Mouse (Mus musculus): Measurements from ENCODE around the gene Pdk3. TPM values are rescaled to one million over a fixed set of nuclear protein-coding genes. Genes with fewer than 3 reads are reported as not detected.

Pdk3 gene
- polyA plus RNA-seq (2015; fragmentation: Nextera tagmentation; extraction: Ambion mirVana), result 67.3 and 69.1 TPM in 2 replicates

DNA sequence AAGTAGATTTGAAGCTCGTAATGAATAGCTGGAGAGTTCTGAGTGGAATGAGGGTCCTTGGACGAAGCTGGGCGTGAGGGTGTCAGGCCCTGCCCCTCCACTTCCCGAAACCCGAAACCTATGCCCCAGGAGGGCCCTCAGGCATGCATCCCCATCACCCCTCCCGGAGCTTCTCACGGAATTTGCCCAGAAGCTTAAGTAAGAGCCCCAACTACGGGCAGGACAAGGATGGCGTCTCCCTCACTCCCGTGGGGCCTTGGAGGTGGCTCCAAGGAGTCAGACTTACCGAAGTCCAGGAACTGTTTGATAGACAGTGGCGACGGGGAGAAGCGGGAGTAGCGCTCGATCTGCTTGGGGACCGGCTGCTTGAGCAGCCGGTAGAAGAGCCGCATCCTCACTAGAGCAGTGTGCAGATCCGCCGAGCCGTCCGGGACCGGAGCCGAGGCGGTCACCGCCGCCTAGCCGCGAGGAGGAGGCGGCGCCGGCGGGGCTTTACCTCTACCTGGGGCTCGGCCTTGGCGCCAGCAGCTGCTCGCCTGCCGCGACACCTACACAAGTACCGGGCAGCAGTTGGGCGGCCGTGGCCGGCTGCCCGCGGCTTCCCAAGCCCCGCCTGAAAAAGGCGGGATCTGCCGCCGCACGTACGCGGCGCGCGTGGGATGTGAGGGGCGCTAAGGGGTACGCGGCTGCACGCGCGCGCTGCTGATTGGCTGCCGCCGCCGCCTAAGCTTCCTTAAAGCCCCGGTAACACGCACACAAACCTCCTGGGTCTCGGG lies at the start of gene Pdk3:
TSS of gene Pdk3 (minus strand) at position 641 of the 776 bp plus-strand sequence.
- peaks cover 3% of the 10 kb centered on the region; the same call in 1 of the 2 replicates for H3K27me3 ChIP-seq (ENCODE audit: insufficient read depth, low read length)
- no peaks in the 10 kb centered on the region for H3K9me3 ChIP-seq (ENCODE audit: low read length)
- no peaks in the 10 kb centered on the region for H3K36me3 ChIP-seq (ENCODE audit: insufficient read depth, low read length)
- H3K4me1 ChIP-seq (ENCODE audit: insufficient read depth, low read length), result peaks cover 5% of the 10 kb centered on the region; the same call in 1 of the 2 replicates
- peak; percentile 97 for ATAC-seq (ENCODE audit: low FRiP score, low TSS enrichment)
- peak within 1 kb of the TSS; percentile 84 for H3K27ac ChIP-seq (ENCODE audit: low read length)
- H3K9ac ChIP-seq (replicated peaks; ENCODE audit: low read length), result peak within 1 kb of the TSS; percentile 64
- peak within 1 kb of the TSS; percentile 58 for H3K4me3 ChIP-seq (ENCODE audit: low read length)
- H3K4me2 ChIP-seq (replicated peaks; ENCODE audit: low read depth, low read length), result peak within 1 kb of the TSS; percentile 48
- WGBS, result 20% methylated on average over 55 of the region's 68 CpGs

DNA sequence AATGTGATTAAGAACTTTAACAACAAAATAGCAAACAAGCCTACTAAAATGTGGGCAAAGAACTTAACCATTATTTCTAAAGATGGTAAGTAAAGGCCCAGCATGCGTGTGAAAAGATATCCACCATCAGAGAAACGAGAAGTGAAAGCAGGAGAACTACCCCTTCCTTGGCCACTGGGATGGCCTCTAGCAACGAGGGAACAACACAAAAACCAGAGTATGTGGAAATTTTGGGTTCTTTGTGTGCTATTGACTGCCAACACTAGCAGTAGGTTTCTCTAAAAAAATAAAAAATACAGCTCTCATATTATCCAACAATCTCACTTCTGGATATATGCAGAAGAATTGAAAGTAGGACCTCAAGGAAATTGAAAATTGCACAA lies 45.6 kb upstream of the Pdk3 start:
- no peak overlapping the region for H3K9ac ChIP-seq (replicated peaks; ENCODE audit: low read length)
- peaks cover 4% of the 10 kb centered on the region; the same call in 1 of the 2 replicates for H3K27me3 ChIP-seq (ENCODE audit: insufficient read depth, low read length)
- no peak overlapping the region for H3K4me2 ChIP-seq (replicated peaks; ENCODE audit: low read depth, low read length)
- H3K27ac ChIP-seq (ENCODE audit: low read length), result no peak overlapping the region
- no peaks in the 10 kb centered on the region for H3K4me1 ChIP-seq (ENCODE audit: insufficient read depth, low read length)
- no peak for ATAC-seq (ENCODE audit: low FRiP score, low TSS enrichment)
- H3K36me3 ChIP-seq (ENCODE audit: insufficient read depth, low read length), result no peaks in the 10 kb centered on the region
- no peak overlapping the region for H3K4me3 ChIP-seq (ENCODE audit: low read length)
- WGBS, result 62% methylated on average over 3 of the region's 3 CpGs
- H3K9me3 ChIP-seq (ENCODE audit: low read length), result no peaks in the 10 kb centered on the region

GRCm38 (mm10) chrX:93876981-93877633 lies 45.1 kb upstream of the Pdk3 start:
- WGBS, result 81% methylated on average over 7 of the region's 7 CpGs
- Histone ChIP-seq H3K4me2 (replicated peaks; ENCODE audit: low read depth, low read length) (no peak overlapping the region), H3K4me3 (ENCODE audit: low read length) (no peak overlapping the region), H3K9ac (replicated peaks; ENCODE audit: low read length) (no peak overlapping the region), H3K27me3 (ENCODE audit: insufficient read depth, low read length) (peaks cover 4% of the 10 kb centered on the region; the same call in 1 of the 2 replicates), H3K4me1 (ENCODE audit: insufficient read depth, low read length) (no peaks in the 10 kb centered on the region), H3K36me3 (ENCODE audit: insufficient read depth, low read length) (no peaks in the 10 kb centered on the region), H3K9me3 (ENCODE audit: low read length) (no peaks in the 10 kb centered on the region), H3K27ac (ENCODE audit: low read length) (no peak overlapping the region)
- ATAC-seq (ENCODE audit: low FRiP score, low TSS enrichment), result no peak

GRCm38 (mm10) chrX:93863393-93863792 lies 31.4 kb upstream of the Pdk3 start:
- Histone ChIP-seq H3K4me2 (replicated peaks; ENCODE audit: low read depth, low read length) (no peak overlapping the region), H3K9ac (replicated peaks; ENCODE audit: low read length) (no peak overlapping the region), H3K27me3 (ENCODE audit: insufficient read depth, low read length) (peaks cover 20% of the 10 kb centered on the region; the same call in 1 of the 2 replicates), H3K9me3 (ENCODE audit: low read length) (no peaks in the 10 kb centered on the region), H3K4me3 (ENCODE audit: low read length) (no peak overlapping the region), H3K27ac (ENCODE audit: low read length) (no peak overlapping the region), H3K4me1 (ENCODE audit: insufficient read depth, low read length) (no peaks in the 10 kb centered on the region), H3K36me3 (ENCODE audit: insufficient read depth, low read length) (no peaks in the 10 kb centered on the region)
- ATAC-seq (ENCODE audit: low FRiP score, low TSS enrichment), result no peak
- WGBS, result 44% methylated on average over 2 of the region's 2 CpGs

DNA sequence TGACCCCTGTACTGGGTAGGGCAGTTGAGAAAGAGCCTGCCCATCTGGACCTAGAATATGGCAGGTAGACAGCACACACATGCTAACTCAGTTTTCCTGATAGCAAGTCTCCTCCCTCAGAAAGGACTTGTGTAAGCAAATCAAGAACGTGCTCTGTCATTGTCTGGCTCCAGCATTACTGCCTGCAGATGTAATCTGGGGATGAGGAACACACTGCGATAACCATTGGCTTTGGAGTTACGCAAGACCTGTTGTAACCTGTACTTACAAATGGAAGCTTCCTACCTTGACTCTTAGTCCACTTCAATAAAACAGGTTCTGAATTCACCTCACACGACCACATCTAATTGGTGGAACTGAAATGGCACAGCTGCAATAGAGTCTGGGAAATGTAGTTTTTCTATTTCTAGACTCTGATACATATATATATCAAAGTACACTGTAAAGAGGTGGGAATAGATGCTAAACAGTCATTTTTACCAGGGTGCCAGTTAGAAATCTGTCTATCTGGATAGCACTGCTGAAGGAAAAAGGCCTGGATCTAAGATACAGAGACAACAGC lies 30.6 kb upstream of the Pdk3 start:
- Histone ChIP-seq H3K27me3 (ENCODE audit: insufficient read depth, low read length) (peaks cover 16% of the 10 kb centered on the region; the same call in 1 of the 2 replicates), H3K4me2 (replicated peaks; ENCODE audit: low read depth, low read length) (no peak overlapping the region), H3K9me3 (ENCODE audit: low read length) (no peaks in the 10 kb centered on the region), H3K27ac (ENCODE audit: low read length) (no peak overlapping the region), H3K4me3 (ENCODE audit: low read length) (no peak overlapping the region), H3K9ac (replicated peaks; ENCODE audit: low read length) (no peak overlapping the region), H3K36me3 (ENCODE audit: insufficient read depth, low read length) (no peaks in the 10 kb centered on the region), H3K4me1 (ENCODE audit: insufficient read depth, low read length) (no peaks in the 10 kb centered on the region)
- WGBS, result 73% methylated on average over 4 of the region's 4 CpGs
- ATAC-seq (ENCODE audit: low FRiP score, low TSS enrichment), result no peak

GRCm38 (mm10) chrX:93857756-93858155 lies 25.8 kb upstream of the Pdk3 start:
- Histone ChIP-seq H3K9ac (replicated peaks; ENCODE audit: low read length) (no peak overlapping the region), H3K36me3 (ENCODE audit: insufficient read depth, low read length) (no peaks in the 10 kb centered on the region), H3K4me1 (ENCODE audit: insufficient read depth, low read length) (no peaks in the 10 kb centered on the region), H3K27ac (ENCODE audit: low read length) (no peak overlapping the region), H3K4me2 (replicated peaks; ENCODE audit: low read depth, low read length) (no peak overlapping the region), H3K4me3 (ENCODE audit: low read length) (no peak overlapping the region), H3K9me3 (ENCODE audit: low read length) (no peaks in the 10 kb centered on the region), H3K27me3 (ENCODE audit: insufficient read depth, low read length) (peaks cover 15% of the 10 kb centered on the region)
- no peak for ATAC-seq (ENCODE audit: low FRiP score, low TSS enrichment)
- 85% methylated on average over 3 of the region's 3 CpGs for WGBS

DNA sequence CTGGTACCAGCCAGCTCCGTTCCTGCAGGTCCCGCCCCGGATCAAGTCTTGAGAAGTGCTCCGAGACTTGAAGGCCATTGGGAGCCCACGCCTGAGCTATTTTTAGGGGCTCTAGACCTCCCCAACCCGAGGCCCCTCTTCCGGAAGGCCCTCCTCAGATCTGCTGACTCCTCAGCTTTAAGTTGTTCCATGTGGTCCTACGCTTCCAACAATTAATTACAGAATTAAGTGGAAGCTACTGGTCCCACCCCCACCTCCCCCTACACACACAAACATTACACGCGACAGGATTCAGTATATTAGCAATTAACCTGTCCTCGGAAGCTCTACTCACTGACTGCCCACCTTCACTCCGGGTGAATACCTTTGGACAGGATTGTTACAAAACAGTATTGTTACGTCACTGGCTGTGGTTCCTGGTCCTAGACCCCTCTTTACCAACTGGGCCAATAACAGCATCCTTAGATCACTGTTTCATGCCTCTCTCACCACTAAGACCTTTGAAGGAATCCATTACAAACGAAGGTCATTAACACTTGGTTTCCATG lies 410 bp upstream of the Pdk3 start:
- WGBS, result 40% methylated on average over 14 of the region's 14 CpGs
- Histone ChIP-seq H3K9me3 (ENCODE audit: low read length) (no peaks in the 10 kb centered on the region), H3K9ac (replicated peaks; ENCODE audit: low read length) (peak overlapping the region; percentile 64), H3K4me3 (ENCODE audit: low read length) (peak overlapping the region; percentile 58), H3K27me3 (ENCODE audit: insufficient read depth, low read length) (peaks cover 3% of the 10 kb centered on the region; the same call in 1 of the 2 replicates), H3K27ac (ENCODE audit: low read length) (peak overlapping the region; percentile 84), H3K4me1 (ENCODE audit: insufficient read depth, low read length) (peaks cover 5% of the 10 kb centered on the region; the same call in 1 of the 2 replicates), H3K36me3 (ENCODE audit: insufficient read depth, low read length) (no peaks in the 10 kb centered on the region), H3K4me2 (replicated peaks; ENCODE audit: low read depth, low read length) (peak overlapping the region; percentile 48)
- ATAC-seq (ENCODE audit: low FRiP score, low TSS enrichment), result no peak

GRCm38 (mm10) chrX:93825787-93826186 lies 6.2 kb downstream of the Pdk3 start:
- no peaks in the 10 kb centered on the region for H3K9me3 ChIP-seq (ENCODE audit: low read length)
- no peak overlapping the region for H3K4me2 ChIP-seq (replicated peaks; ENCODE audit: low read depth, low read length)
- no peak overlapping the region for H3K9ac ChIP-seq (replicated peaks; ENCODE audit: low read length)
- peaks cover 3% of the 10 kb centered on the region; the same call in 1 of the 2 replicates for H3K4me1 ChIP-seq (ENCODE audit: insufficient read depth, low read length)
- 59% methylated on average over 2 of the region's 2 CpGs for WGBS
- no peaks in the 10 kb centered on the region for H3K36me3 ChIP-seq (ENCODE audit: insufficient read depth, low read length)
- H3K27me3 ChIP-seq (ENCODE audit: insufficient read depth, low read length), result 0 out of 2 replicates have a peak, but pooled peaks cover 2% of the 10 kb centered on the region
- ATAC-seq (ENCODE audit: low FRiP score, low TSS enrichment), result no peak
- no peak overlapping the region for H3K4me3 ChIP-seq (ENCODE audit: low read length)
- no peak overlapping the region for H3K27ac ChIP-seq (ENCODE audit: low read length)

- Histone ChIP-seq H3K4me2 (replicated peaks; ENCODE audit: low read depth, low read length) (no peak overlapping the region), H3K9ac (replicated peaks; ENCODE audit: low read length) (no peak overlapping the region), H3K4me3 (ENCODE audit: low read length) (no peak overlapping the region), H3K4me1 (ENCODE audit: insufficient read depth, low read length) (no peaks in the 10 kb centered on the region), H3K36me3 (ENCODE audit: insufficient read depth, low read length) (no peaks in the 10 kb centered on the region), H3K27ac (ENCODE audit: low read length) (no peak overlapping the region), H3K27me3 (ENCODE audit: insufficient read depth, low read length) (no peaks in the 10 kb centered on the region), H3K9me3 (ENCODE audit: low read length) (no peaks in the 10 kb centered on the region)
- ATAC-seq (ENCODE audit: low FRiP score, low TSS enrichment), result no peak
- WGBS, result 97% methylated on average over 1 of the region's 1 CpGs
Observed at GRCm38 (mm10) chrX:93808040-93808439, 24.0 kb downstream of the Pdk3 start.

Measured in kidney, embryonic 16.5 days (tissue).